Mouse (Mus musculus) kidney, postnatal 14 days (tissue): ENCODE data around the gene Stoml3.

Experiments
- DNase-seq: peaks from one replicate; pipeline ENCODE4 v3.0.0; 2022; ENCODE audit warnings: mixed read lengths

The Stoml3 gene

GRCm38 (mm10) chr3:53483414-53484059, 4.9 kb upstream of the Stoml3 start:
- DNase-seq: no peak

DNA sequence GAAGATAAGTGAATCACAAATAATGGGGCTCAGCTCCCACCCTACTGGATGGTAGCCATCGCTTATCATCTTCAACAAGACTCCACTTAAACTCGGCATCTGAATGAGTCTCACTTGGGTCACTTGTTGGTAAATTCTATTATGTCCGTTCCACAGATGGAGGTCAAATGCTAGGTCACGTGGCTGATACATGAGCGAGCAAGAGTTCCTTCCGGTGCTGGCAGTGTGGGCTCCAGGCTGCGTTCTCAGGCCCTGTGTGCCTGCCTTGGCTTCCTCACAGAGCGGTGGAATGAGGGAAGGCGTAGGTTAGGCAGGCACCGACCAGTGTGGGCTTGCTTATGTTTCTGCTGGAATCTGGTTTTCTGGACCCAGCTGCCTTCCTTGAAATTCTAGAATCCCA, 1.9 kb upstream of the Stoml3 start:
- no peak for DNase-seq

DNA sequence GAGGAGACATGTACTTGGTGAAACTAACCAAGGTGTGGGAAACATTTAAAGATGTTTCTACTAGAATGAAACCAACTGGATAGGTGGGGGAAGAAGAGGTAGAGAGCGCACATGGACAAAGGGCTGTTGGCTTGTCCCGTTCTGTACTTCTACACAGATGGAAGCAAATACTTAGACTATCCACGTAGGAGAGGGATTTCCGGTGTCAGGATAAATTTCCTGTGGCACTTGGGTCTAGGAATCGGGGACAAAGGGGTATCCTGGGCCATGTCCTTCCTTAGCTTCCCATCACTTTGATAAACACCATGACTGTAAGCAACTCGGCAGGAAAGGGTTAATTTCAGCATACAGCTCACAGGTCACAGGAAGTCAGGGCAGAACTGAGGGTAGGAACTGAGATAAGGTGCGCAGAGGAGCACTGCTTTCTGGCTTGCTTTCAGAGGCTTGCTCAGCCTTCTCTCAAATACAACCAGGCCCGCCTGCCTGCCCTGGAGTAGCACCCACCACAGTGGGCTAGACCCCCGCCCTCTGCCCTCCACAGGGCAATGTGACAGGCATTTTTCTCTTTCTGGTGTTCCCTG, 1.4 kb upstream of the Stoml3 start:
- DNase-seq: no peak

DNA sequence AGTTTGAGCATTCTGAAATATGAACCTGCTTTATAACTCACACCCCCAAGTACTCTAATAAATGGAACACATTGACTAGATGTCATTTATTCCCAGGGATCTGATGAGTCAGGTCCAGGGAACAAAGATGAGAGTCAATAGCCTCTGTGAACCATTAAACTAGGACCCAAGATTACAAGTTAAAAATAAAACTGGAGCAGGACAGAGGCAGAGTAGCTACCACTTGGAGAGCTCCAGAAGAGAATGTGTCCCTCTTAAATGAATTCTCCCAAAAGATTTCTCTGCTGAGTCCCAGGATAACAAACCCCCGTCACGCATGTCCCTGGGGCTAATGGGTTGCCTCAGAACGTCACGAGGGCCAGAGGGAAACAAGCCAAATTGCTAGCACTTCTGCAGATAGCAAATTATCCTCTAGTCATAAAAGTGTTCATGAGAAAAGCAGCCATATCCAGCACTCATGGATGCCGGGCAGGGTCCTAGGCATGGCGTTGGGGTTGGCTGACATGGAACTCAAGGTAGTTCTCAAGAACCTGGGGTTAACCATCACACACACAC, 10.0 kb downstream of the Stoml3 start:
- DNase-seq: peak; percentile 49

- no peak for DNase-seq
These were observed 14.0 kb downstream of the Stoml3 start for GRCm38 (mm10) chr3:53502428-53502827.

DNA sequence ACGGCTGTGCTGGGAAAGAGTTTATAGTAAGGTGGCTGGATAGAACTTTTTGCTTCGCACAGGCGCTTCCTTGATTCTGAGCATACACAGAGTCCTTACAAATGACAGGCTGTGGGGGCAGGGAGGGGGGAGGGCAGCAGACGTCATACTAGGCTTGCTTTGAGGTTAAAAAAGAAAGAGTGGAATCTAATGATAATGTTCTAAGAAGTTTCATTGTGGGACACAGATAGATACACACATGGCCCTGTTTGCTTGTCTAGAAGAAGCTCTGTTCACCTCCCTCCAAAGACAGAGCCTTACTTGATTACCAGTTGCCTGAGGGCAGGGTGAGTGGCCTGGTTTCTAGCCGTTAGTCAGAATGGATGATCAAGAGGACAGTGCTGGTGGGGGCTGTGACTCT, 24.6 kb downstream of the Stoml3 start:
- DNase-seq: no peak

DNA sequence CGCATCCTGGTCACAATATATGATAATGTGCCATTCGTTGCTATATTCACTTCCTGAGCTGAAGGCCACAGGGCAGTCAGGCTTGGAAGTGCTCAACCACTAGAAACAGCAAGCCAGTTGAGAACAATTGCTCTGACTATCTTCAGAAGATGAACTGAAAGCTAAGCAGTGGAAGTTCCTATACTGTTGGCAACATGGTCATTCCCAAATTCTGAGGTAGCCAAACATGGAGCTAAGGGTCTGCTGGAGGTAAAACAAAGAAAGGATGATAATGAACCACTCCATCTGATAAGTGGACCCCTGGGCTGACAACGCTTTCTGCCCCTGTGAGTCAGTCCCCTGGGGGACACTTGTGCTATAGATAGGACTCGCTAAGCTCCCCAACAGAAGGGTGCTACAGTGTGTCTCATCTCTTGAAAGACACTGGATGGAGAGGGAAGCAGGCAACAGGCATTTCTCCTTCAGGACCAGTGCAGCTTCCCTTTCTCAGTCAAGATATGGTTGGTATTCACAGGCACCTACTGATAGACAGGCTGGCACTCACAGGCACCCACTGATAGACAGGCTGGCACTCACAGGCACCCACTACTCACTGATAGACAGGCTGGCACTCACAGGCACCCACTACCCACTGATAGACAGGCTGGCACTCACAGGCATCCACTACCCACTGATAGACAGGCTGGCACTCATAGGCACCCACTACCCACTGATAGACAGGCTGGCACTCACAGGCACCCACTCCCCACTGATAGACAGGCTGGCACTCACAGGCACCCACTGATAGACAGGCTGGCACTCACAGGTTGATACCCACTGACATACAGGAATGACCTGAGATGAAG, 26.0 kb downstream of the Stoml3 start:
- DNase-seq: no peak

GRCm38 (mm10) chr3:53522794-53523193, 34.3 kb downstream of the Stoml3 start:
- DNase-seq: no peak

DNA sequence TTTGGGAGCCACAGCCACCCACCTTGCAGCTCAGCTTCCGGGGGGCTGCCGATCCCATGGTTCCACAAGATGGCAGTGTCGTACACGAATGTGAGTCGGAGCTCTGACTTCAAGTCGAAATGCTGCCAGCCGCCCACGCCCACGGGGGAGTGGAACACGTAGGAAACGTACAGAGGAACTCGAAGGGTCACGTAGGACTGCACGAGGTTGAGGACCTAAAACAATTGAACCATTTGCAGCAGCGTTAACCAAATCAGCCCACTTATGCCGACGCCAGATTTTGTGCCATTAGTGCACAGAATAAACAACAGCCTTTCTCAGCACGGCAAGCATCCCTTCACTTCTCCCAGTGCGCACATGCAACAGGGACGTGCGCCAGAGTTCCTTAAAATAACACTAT, 37.3 kb downstream of the Stoml3 start:
- peak; percentile 79 for DNase-seq

GRCm38 (mm10) chr3:53530305-53530704, 41.9 kb downstream of the Stoml3 start:
- no peak for DNase-seq

- DNase-seq: no peak
These were observed 43.6 kb downstream of the Stoml3 start for GRCm38 (mm10) chr3:53532091-53532490.

DNA sequence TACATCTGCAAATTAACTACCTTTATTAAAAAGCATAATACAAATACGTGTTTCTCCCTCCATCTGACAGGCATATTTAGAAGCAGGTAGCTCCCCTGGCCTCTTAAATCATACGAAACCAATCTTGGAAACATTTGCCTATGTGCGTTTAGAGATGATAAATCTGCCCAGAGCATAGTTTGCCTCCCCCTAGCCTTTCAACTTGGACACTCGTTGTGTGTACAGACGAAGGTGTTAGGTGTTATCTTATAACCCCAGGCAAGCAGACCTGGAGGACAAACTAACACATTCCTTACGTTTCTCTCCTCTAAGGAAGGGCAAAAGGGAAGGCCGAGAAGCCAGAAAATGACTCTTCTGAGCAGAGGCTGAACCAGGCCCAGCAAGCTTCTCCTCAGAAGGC, 64.2 kb downstream of the Stoml3 start:
- no peak for DNase-seq

- DNase-seq: peak; percentile 57
These were observed 66.8 kb downstream of the Stoml3 start for GRCm38 (mm10) chr3:53555031-53555952.

DNA sequence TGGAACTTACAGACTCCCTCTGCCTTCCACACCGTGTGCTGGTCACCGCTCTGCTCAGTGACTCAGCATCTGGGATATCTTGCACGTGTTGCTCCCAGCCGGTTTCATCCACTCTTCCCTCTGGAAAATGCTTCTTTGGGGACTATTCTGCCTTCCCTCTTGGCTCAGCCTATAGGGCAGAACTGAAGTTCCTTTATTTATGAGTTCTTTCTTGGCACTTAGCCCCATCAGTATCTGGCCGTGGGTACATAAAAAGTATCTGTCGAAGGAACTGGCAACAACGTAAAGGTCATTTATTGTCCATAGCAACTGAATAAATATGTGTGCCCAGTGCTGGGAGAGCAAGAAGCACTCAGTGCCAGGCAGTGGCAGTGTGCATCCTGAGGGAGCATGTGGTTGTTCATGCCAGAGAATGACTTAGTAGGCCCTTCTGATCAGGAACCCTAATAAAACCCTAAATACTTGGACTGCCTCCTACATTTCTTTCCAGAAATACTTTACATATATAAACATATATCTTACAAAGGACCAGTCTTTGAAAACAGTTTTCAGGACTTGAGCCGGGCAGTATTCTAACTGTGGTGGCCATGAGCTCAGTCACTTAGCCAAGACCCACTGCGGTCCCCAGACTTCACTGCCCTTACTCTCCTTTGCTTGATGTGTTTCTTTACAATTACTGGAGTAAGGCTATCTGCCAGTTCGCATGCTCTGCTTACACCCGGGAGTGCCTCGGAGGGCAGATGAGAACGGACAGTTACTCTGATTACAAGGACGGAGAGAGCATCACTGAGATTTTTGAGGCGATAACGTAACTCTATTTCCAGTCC, 69.1 kb downstream of the Stoml3 start:
- DNase-seq: no peak
